Mouse (Mus musculus) right cerebral cortex, postnatal 14 days (tissue): ENCODE results near the gene 1700013F07Rik.
"Not testable (repeated sequence)": the region's sequence is repeated elsewhere in the genome, so short reads cannot be mapped to it uniquely, and the experiment has no call there.

ENCODE experiments used
- DNase-seq: peaks from one replicate; pipeline ENCODE4 v3.0.0; 2022

Gene 1700013F07Rik

GRCm38 (mm10) chr3:108554587-108555312 is 20.8 kb downstream of the 1700013F07Rik start:
- DNase-seq, result peak; percentile 90

- DNase-seq, result no peak
These were observed 23.9 kb downstream of the 1700013F07Rik start for GRCm38 (mm10) chr3:108557888-108558287.

- DNase-seq, result peak; percentile 96
These were observed 28.3 kb downstream of the 1700013F07Rik start, which contains the start of gene Tmem167b for GRCm38 (mm10) chr3:108562133-108562730. Gene Tmem167b (minus strand): TSS chr3:108562466.

GRCm38 (mm10) chr3:108562777-108563271 is 28.9 kb downstream of the 1700013F07Rik start:
- DNase-seq, result no peak

GRCm38 (mm10) chr3:108563309-108563708 is 29.4 kb downstream of the 1700013F07Rik start:
- DNase-seq, result peak; percentile 78

GRCm38 (mm10) chr3:108567990-108568877 is 34.3 kb downstream of the 1700013F07Rik start:
- no peak for DNase-seq

- DNase-seq, result not testable (repeated sequence)
These were observed 35.7 kb downstream of the 1700013F07Rik start for GRCm38 (mm10) chr3:108569636-108570035.

GRCm38 (mm10) chr3:108570813-108571212 is 36.9 kb downstream of the 1700013F07Rik start:
- no peak for DNase-seq

- DNase-seq, result peak; percentile 95
These were observed 37.7 kb downstream of the 1700013F07Rik start, which contains the start of gene Taf13 for GRCm38 (mm10) chr3:108571443-108572294. Gene Taf13 (plus strand): TSS chr3:108571698.

GRCm38 (mm10) chr3:108572309-108573010 is 38.5 kb downstream of the 1700013F07Rik start:
- DNase-seq, result no peak

- DNase-seq, result no peak
These were observed 40.1 kb downstream of the 1700013F07Rik start for GRCm38 (mm10) chr3:108574018-108574417.

- no peak for DNase-seq
These were observed 50.6 kb downstream of the 1700013F07Rik start for GRCm38 (mm10) chr3:108584580-108584979.

- no peak for DNase-seq
These were observed 54.5 kb downstream of the 1700013F07Rik start for GRCm38 (mm10) chr3:108588446-108588845.

- peak; percentile 95 for DNase-seq
These were observed 57.0 kb downstream of the 1700013F07Rik start, which contains the start of gene Wdr47 for GRCm38 (mm10) chr3:108590786-108591529. Gene Wdr47 (plus strand): TSS chr3:108591279.

- peak; percentile 25 for DNase-seq
These were observed 57.9 kb downstream of the 1700013F07Rik start for GRCm38 (mm10) chr3:108591530-108592522.
